Mouse (Mus musculus) left cerebral cortex, postnatal 25 days (tissue): ENCODE measurements around the gene Klhl28. TPM values are rescaled to one million over a fixed set of nuclear protein-coding genes. Genes with fewer than 3 reads are reported as not detected.

Source experiments
- DNase-seq, 2 experiments: peaks; one replicate each; pipeline ENCODE4 v3.0.0; 2022; ENCODE audit warnings: low spot score in 2 of 2, mixed read lengths in 1 of 2
- intact Hi-C: fragments of 180-260 bp; cut with DNase I; formaldehyde crosslinking; loops from one replicate; pipeline ENCODE4 v1.15.1; 2025
- total RNA-seq, 2 experiments: library from RNA; stranded (reverse); gene quantifications; 2 replicates each; pipeline ENCODE4 v1.2.3; 2021

Klhl28 gene
- total RNA-seq: 10 to 100 TPM; 24.2 to 24.5 TPM

GRCm38 (mm10) chr12:64965124-64966026, at the start of gene Klhl28, which contains the start of gene Togaram1:
TSS of gene Klhl28 (minus strand) at chr12:64965534.
TSS of gene Togaram1 (plus strand) at chr12:64965804.
- DNase-seq: peak; percentile 99 to 100
- intact Hi-C loops: no loop called here

GRCm38 (mm10) chr12:65007725-65008124, 42.4 kb upstream of the Klhl28 start:
- DNase-seq: no peak
- intact Hi-C loops: no loop called here

- DNase-seq: no peak
- intact Hi-C loops: no loop called here
Observed at GRCm38 (mm10) chr12:64977518-64977917, 12.2 kb upstream of the Klhl28 start.

- intact Hi-C loops: no loop called here
- no peak for DNase-seq
Observed at GRCm38 (mm10) chr12:64976191-64976590, 10.9 kb upstream of the Klhl28 start.

GRCm38 (mm10) chr12:64975558-64975957, 10.2 kb upstream of the Klhl28 start:
- no peak for DNase-seq
- intact Hi-C loops: no loop called here

- intact Hi-C loops: no loop called here
- no peak for DNase-seq
Observed at GRCm38 (mm10) chr12:64972063-64972462, 6.7 kb upstream of the Klhl28 start.

GRCm38 (mm10) chr12:64971399-64971798, 6.1 kb upstream of the Klhl28 start:
- intact Hi-C loops: no loop called here
- DNase-seq: no peak

GRCm38 (mm10) chr12:64968067-64968466, 2.7 kb upstream of the Klhl28 start:
- DNase-seq: no peak
- intact Hi-C loops: no loop called here

GRCm38 (mm10) chr12:64967470-64967869, 2.1 kb upstream of the Klhl28 start:
- intact Hi-C loops: no loop called here
- peak; percentile 4 to 23 for DNase-seq

- intact Hi-C loops: no loop called here
Observed at GRCm38 (mm10) chr12:64966652-64967435, 1.5 kb upstream of the Klhl28 start.

GRCm38 (mm10) chr12:64966101-64966631, 832 bp upstream of the Klhl28 start:
- intact Hi-C loops: no loop called here
- peak; percentile 35 to 48 for DNase-seq

More at GRCm38 (mm10) chr12:64966652-64967435, 1.5 kb upstream of the Klhl28 start:
- DNase-seq: peak; percentile 10 to 17

GRCm38 (mm10) chr12:64964560-64964959, 774 bp downstream of the Klhl28 start:
- intact Hi-C loops: no loop called here

GRCm38 (mm10) chr12:64937493-64937892, 27.8 kb downstream of the Klhl28 start:
- intact Hi-C loops: no loop called here
- no peak for DNase-seq

More at GRCm38 (mm10) chr12:64964560-64964959, 774 bp downstream of the Klhl28 start:
- DNase-seq: no peak

- intact Hi-C loops: no loop called here
- DNase-seq: peak; percentile 93 to 98
Observed at GRCm38 (mm10) chr12:64917578-64918471, 47.5 kb downstream of the Klhl28 start, which contains the start of gene Gm527. TSS of gene Gm527 (plus strand) at chr12:64917906.

GRCm38 (mm10) chr12:64916735-64917134, 48.6 kb downstream of the Klhl28 start:
- no peak for DNase-seq
- intact Hi-C loops: no loop called here

GRCm38 (mm10) chr12:64912996-64913395, 52.3 kb downstream of the Klhl28 start:
- peak in 1 of 2 experiments; percentile 67 for DNase-seq
- intact Hi-C loops: no loop called here

GRCm38 (mm10) chr12:64903186-64903585, 62.1 kb downstream of the Klhl28 start:
- DNase-seq: no peak
- intact Hi-C loops: no loop called here

GRCm38 (mm10) chr12:64902506-64902905, 62.8 kb downstream of the Klhl28 start:
- intact Hi-C loops: no loop called here
- DNase-seq: peak; percentile 10 to 31
